Comparison of ENCODE assay signal across 12 mouse cellular contexts in genomic region chr2:115723452-115723851, GRCm38 (mm10).
DNase-seq lines count a peak whose midpoint lies in the region; ATAC-seq and TF ChIP-seq lines count a peak whose summit lies in the region.
"Had no signal": no experiment of that assay in that cellular context is flagged by ENCODE, and none has a peak within 500 bp of the region (broad histone marks: within the 10 kb centered on the region; RNA-seq: fewer than 3 reads in every experiment).

No protein-coding gene starts in this region.

- H3K9me3 ChIP-seq in embryonic facial prominence, embryonic 14.5 days (ENCODE audit: control insufficient read depth, low read length): 0 out of 2 replicates have a peak, but pooled peaks cover 9% of the 10 kb centered on the region
- H3K9me3 ChIP-seq in embryonic facial prominence, embryonic 10.5 days: peaks cover 11% of the 10 kb centered on the region; the same call in 1 of the 2 replicates
- no peaks in the 10 kb centered on the region; the same call in 1 of the 2 replicates for H3K9me3 ChIP-seq in limb, embryonic 14.5 days (ENCODE audit: control insufficient read depth, low read length)
- H3K9me3 ChIP-seq in limb, embryonic 10.5 days (replicated peaks): peaks cover 4% of the 10 kb centered on the region; the same call in 1 of the 2 replicates
- no peaks in the 10 kb centered on the region for H3K9me3 ChIP-seq in midbrain, embryonic 15.5 days

- no peaks in the 10 kb centered on the region for H3K4me1 ChIP-seq in embryonic facial prominence, embryonic 14.5 days (ENCODE audit: control insufficient read depth, insufficient read depth, low read length)
- H3K4me1 ChIP-seq in embryonic facial prominence, embryonic 10.5 days: peaks cover 19% of the 10 kb centered on the region
- no peaks in the 10 kb centered on the region for H3K4me1 ChIP-seq in limb, embryonic 14.5 days (ENCODE audit: control insufficient read depth, insufficient read depth, low read length)
- H3K4me1 ChIP-seq in limb, embryonic 10.5 days: 0 out of 2 replicates have a peak, but pooled peaks cover 3% of the 10 kb centered on the region
- H3K4me1 ChIP-seq in midbrain, embryonic 15.5 days: peaks cover 24% of the 10 kb centered on the region

- 0 out of 2 replicates have a peak, but pooled peaks cover 3% of the 10 kb centered on the region for H3K36me3 ChIP-seq in embryonic facial prominence, embryonic 14.5 days (ENCODE audit: control insufficient read depth, insufficient read depth, low read length)
- H3K36me3 ChIP-seq in embryonic facial prominence, embryonic 10.5 days (replicated peaks): peaks cover 21% of the 10 kb centered on the region
- H3K36me3 ChIP-seq in limb, embryonic 14.5 days (ENCODE audit: control insufficient read depth, insufficient read depth, low read length): peaks cover 3% of the 10 kb centered on the region; the same call in 1 of the 2 replicates
- H3K36me3 ChIP-seq in limb, embryonic 10.5 days: peaks cover 24% of the 10 kb centered on the region
- H3K36me3 ChIP-seq in midbrain, embryonic 15.5 days (replicated peaks): no peaks in the 10 kb centered on the region

- no peak for ATAC-seq in embryonic facial prominence, embryonic 14.5 days (ENCODE audit: low read depth)
- ATAC-seq in limb, embryonic 14.5 days (ENCODE audit: low FRiP score, low read depth): no peak; the same call in 1 of the 2 replicates
- peak; percentile 63; the same call in 1 of the 2 replicates for ATAC-seq in midbrain, embryonic 15.5 days (replicated peaks)

- H3K4me2 ChIP-seq in embryonic facial prominence, embryonic 14.5 days (ENCODE audit: low read depth, low read length): no peak overlapping the region
- no peak overlapping the region for H3K4me2 ChIP-seq in limb, embryonic 14.5 days (replicated peaks; ENCODE audit: low read depth, low read length, severe bottlenecking)
- H3K4me2 ChIP-seq in midbrain, embryonic 15.5 days: no peak overlapping the region
- H3K4me2 ChIP-seq: liver, embryonic 11.5 days had no signal

- H3K4me3 ChIP-seq in embryonic facial prominence, embryonic 14.5 days (ENCODE audit: low read depth, low read length): no peak overlapping the region
- no peak overlapping the region for H3K4me3 ChIP-seq in embryonic facial prominence, embryonic 10.5 days
- no peak overlapping the region for H3K4me3 ChIP-seq in limb, embryonic 14.5 days (replicated peaks; ENCODE audit: low read length)
- no peak overlapping the region for H3K4me3 ChIP-seq in limb, embryonic 10.5 days
- no peak overlapping the region for H3K4me3 ChIP-seq in midbrain, embryonic 15.5 days

- no peak for TF ChIP-seq POLR2A in limb, embryonic 14.5 days (IDR thresholded peaks at IDR 0.05; ENCODE audit: borderline replicate concordance, extremely low read depth, insufficient read depth, insufficient read length)

- DNase-seq in embryonic facial prominence, embryonic 14.5 days (ENCODE audit: low spot score): peak; percentile 76
- DNase-seq in embryonic facial prominence, embryonic 10.5 days (ENCODE audit: low spot score): no peak
- DNase-seq in limb, embryonic 14.5 days (ENCODE audit: low spot score): peak; percentile 34
- no peak for DNase-seq in limb, embryonic 10.5 days (ENCODE audit: low spot score)
- peak; percentile 23 for DNase-seq in fat pad, adult 2 months (ENCODE audit: extremely low read depth, low read depth, low spot score)
- DNase-seq in gastrocnemius, postnatal 36 days: no peak
- DNase-seq in layer of hippocampus, postnatal 25 days (ENCODE audit: extremely low spot score in 1 of 2, low spot score in 1 of 2): no peak
- DNase-seq: heart, adult 11 months; thymus, adult 2 months had no signal

- 19% methylated on average over 8 of the region's 8 CpGs for WGBS in embryonic facial prominence, embryonic 14.5 days
- 27% methylated on average over 8 of the region's 8 CpGs for WGBS in embryonic facial prominence, embryonic 10.5 days
- 27% methylated on average over 8 of the region's 8 CpGs for WGBS in limb, embryonic 14.5 days
- 34% methylated on average over 8 of the region's 8 CpGs for WGBS in limb, embryonic 10.5 days
- WGBS in midbrain, embryonic 15.5 days: 17% methylated on average over 8 of the region's 8 CpGs

- no peak overlapping the region for H3K27ac ChIP-seq in embryonic facial prominence, embryonic 14.5 days (replicated peaks; ENCODE audit: low read depth, low read length)
- H3K27ac ChIP-seq in embryonic facial prominence, embryonic 10.5 days (replicated peaks): no peak overlapping the region
- H3K27ac ChIP-seq in limb, embryonic 14.5 days (replicated peaks; ENCODE audit: low read depth, low read length): no peak overlapping the region
- no peak overlapping the region for H3K27ac ChIP-seq in limb, embryonic 10.5 days
- H3K27ac ChIP-seq in midbrain, embryonic 15.5 days: peak overlapping the region; percentile 49; the same call in 1 of the 2 replicates
- H3K27ac ChIP-seq: macrophage had no signal

- H3K27me3 ChIP-seq in embryonic facial prominence, embryonic 14.5 days (replicated peaks; ENCODE audit: control insufficient read depth, insufficient read depth, low read length): no peaks in the 10 kb centered on the region; the same call in 1 of the 2 replicates
- H3K27me3 ChIP-seq in embryonic facial prominence, embryonic 10.5 days (replicated peaks; ENCODE audit: low read depth, poor library complexity, severe bottlenecking): peaks cover 45% of the 10 kb centered on the region; the same call in 1 of the 2 replicates
- H3K27me3 ChIP-seq in limb, embryonic 14.5 days (ENCODE audit: control insufficient read depth, insufficient read depth, low read length): no peaks in the 10 kb centered on the region
- no peaks in the 10 kb centered on the region for H3K27me3 ChIP-seq in limb, embryonic 10.5 days (ENCODE audit: low read depth, poor library complexity, severe bottlenecking)
- H3K27me3 ChIP-seq in midbrain, embryonic 15.5 days (replicated peaks): no peaks in the 10 kb centered on the region

- no peak overlapping the region for H3K9ac ChIP-seq in embryonic facial prominence, embryonic 14.5 days (ENCODE audit: low read depth, low read length)
- H3K9ac ChIP-seq in limb, embryonic 14.5 days (ENCODE audit: low read depth, low read length, severe bottlenecking): no peak overlapping the region
- H3K9ac ChIP-seq in midbrain, embryonic 15.5 days: no peak overlapping the region

- intact Hi-C loops in gastrocnemius, postnatal 36 days (cut with DNase I): no loop called here

Comparison
In these comparisons a context has a peak if more than half of its experiments do, and no peak if none do; other contexts are left out.
1. DNase-seq: peak in embryonic facial prominence, embryonic 14.5 days (single experiment), limb, embryonic 14.5 days (single experiment) and fat pad, adult 2 months (single experiment); none in embryonic facial prominence, embryonic 10.5 days (single experiment), limb, embryonic 10.5 days (single experiment), gastrocnemius, postnatal 36 days (0 of 2) and layer of hippocampus, postnatal 25 days (0 of 2).